Mouse (Mus musculus) stomach, postnatal 0 days (tissue): ENCODE results near the gene Eed. TPM values are rescaled to one million over a fixed set of nuclear protein-coding genes. Genes with fewer than 3 reads are reported as not detected.
"Not testable (repeated sequence)": the region's sequence is repeated elsewhere in the genome, so short reads cannot be mapped to it uniquely, and the experiment has no call there.

Experiments used
- ATAC-seq: fragments of 200-750 bp; cut with Nextera tagmentation; 2 replicates; pipeline ENCODE4 v1.8.0; 2017; ENCODE audit not compliant: low FRiP score, low TSS enrichment
- DNase-seq: peaks from one replicate; pipeline ENCODE4 v3.0.0-alpha.2; 2016; ENCODE audit warnings: low spot score
- H3K27ac ChIP-seq: fragments of 300-500 bp; sonication (generic); replicated peaks from 2 replicates; pipeline ENCODE4 v1.5.1; 2014; ENCODE audit warnings: mild to moderate bottlenecking, control low read depth
- H3K27me3 ChIP-seq: fragments of 300-500 bp; sonication (generic); 2 replicates; pipeline ENCODE4 v1.6.1; 2014; ENCODE audit warnings: low read length; ENCODE audit not compliant: control insufficient read depth, insufficient read depth
- H3K36me3 ChIP-seq: fragments of 300-500 bp; sonication (generic); 2 replicates; pipeline ENCODE4 v1.6.1; 2014; ENCODE audit warnings: low read length, mixed read lengths; ENCODE audit not compliant: control insufficient read depth, insufficient read depth
- H3K4me1 ChIP-seq: fragments of 300-500 bp; sonication (generic); replicated peaks from 2 replicates; pipeline ENCODE4 v1.6.1; 2014; ENCODE audit warnings: antibody characterized with exemption; ENCODE audit not compliant: control insufficient read depth, insufficient read depth
- H3K4me2 ChIP-seq: fragments of 300-500 bp; sonication (generic); replicated peaks from 2 replicates; pipeline ENCODE4 v1.6.1; 2014; ENCODE audit warnings: low read depth, mild to moderate bottlenecking, control low read depth, moderate library complexity
- H3K4me3 ChIP-seq: fragments of 300-500 bp; sonication (generic); 2 replicates; pipeline ENCODE4 v1.5.1; 2014; ENCODE audit warnings: low read depth, low read length, control low read depth
- H3K9ac ChIP-seq: fragments of 300-500 bp; sonication (generic); 2 replicates; pipeline ENCODE4 v1.6.1; 2014; ENCODE audit warnings: mild to moderate bottlenecking, low read length, control low read depth, mixed read lengths
- H3K9me3 ChIP-seq: fragments of 300-500 bp; sonication (generic); 2 replicates; pipeline ENCODE4 v1.6.1; 2016; ENCODE audit warnings: low read length; ENCODE audit not compliant: control insufficient read depth
- CTCF ChIP-seq: IDR thresholded peaks from 2 replicates; pipeline ENCODE4 v1.5.1; 2016; ENCODE audit warnings: antibody characterized with exemption, low read depth, mild to moderate bottlenecking, moderate library complexity
- EP300 ChIP-seq: optimal IDR thresholded peaks from 2 replicates; pipeline ENCODE3; 2016; ENCODE audit warnings: antibody characterized with exemption
- WGBS: fragments of 180-500 bp; shearing (Covaris S2); extraction: QIAGEN DNeasy Blood & Tissue Kit; methylation state at CpG from one replicate; pipeline ENCODE4 v1.1.7; 2014; 5-methylcytosine and 5-hydroxymethylcytosine counted together
- polyA plus RNA-seq: library from polyadenylated mRNA; unstranded; fragments of >200 nt; fragmentation: Nextera tagmentation; extraction: Ambion mirVana; gene quantifications from 2 replicates; pipeline ENCODE4 v1.2.1, GENCODE M21; 2015

Eed gene
- polyA plus RNA-seq, 1 experiment from 2014 or later, result 35.7 TPM

- no peaks in the 10 kb centered on the region for H3K27me3 ChIP-seq
- whole genome bisulfite sequencing, result 50% methylated on average over 8 of the region's 8 CpGs
- H3K9ac ChIP-seq, result no peak overlapping the region
- no peaks in the 10 kb centered on the region for H3K9me3 ChIP-seq
- no peak overlapping the region for H3K4me2 ChIP-seq
- no peak for ATAC-seq
- H3K36me3 ChIP-seq, result no peaks in the 10 kb centered on the region
- no peaks in the 10 kb centered on the region for H3K4me1 ChIP-seq
- no peak overlapping the region for H3K27ac ChIP-seq
- no peak for DNase-seq
- H3K4me3 ChIP-seq, result no peak overlapping the region
- TF ChIP-seq CTCF, result no peak
These were observed 26.2 kb upstream of the Eed start for GRCm38 (mm10) chr7:90006667-90007653.

GRCm38 (mm10) chr7:90004781-90005180 is 24.0 kb upstream of the Eed start:
- no peak for ATAC-seq

GRCm38 (mm10) chr7:90002375-90002774 is 21.6 kb upstream of the Eed start:
- WGBS, result 48% methylated on average over 2 of the region's 2 CpGs
- DNase-seq (no peak), ATAC-seq (no peak)
- no peak overlapping the region for H3K9ac ChIP-seq
- H3K4me2 ChIP-seq, result no peak overlapping the region
- TF ChIP-seq CTCF (no peak), EP300 (no peak)
- H3K27ac ChIP-seq, result no peak overlapping the region
- H3K9me3 ChIP-seq, result no peaks in the 10 kb centered on the region
- no peaks in the 10 kb centered on the region for H3K4me1 ChIP-seq
- no peak overlapping the region for H3K4me3 ChIP-seq
- H3K36me3 ChIP-seq, result no peaks in the 10 kb centered on the region
- no peaks in the 10 kb centered on the region for H3K27me3 ChIP-seq

More at GRCm38 (mm10) chr7:90004781-90005180, 24.0 kb upstream of the Eed start:
- no peak for TF ChIP-seq EP300
- no peak for TF ChIP-seq CTCF
- H3K9me3 ChIP-seq, result no peaks in the 10 kb centered on the region
- DNase-seq, result no peak
- H3K4me3 ChIP-seq, result no peak overlapping the region
- 88% methylated on average over 3 of the region's 3 CpGs for WGBS
- H3K9ac ChIP-seq, result no peak overlapping the region
- no peak overlapping the region for H3K27ac ChIP-seq
- H3K27me3 ChIP-seq, result no peaks in the 10 kb centered on the region
- H3K4me1 ChIP-seq, result no peaks in the 10 kb centered on the region
- H3K4me2 ChIP-seq, result no peak overlapping the region
- no peaks in the 10 kb centered on the region for H3K36me3 ChIP-seq

GRCm38 (mm10) chr7:89999491-89999890 is 18.7 kb upstream of the Eed start:
- H3K4me1 ChIP-seq, result no peaks in the 10 kb centered on the region
- H3K9me3 ChIP-seq, result no peaks in the 10 kb centered on the region
- H3K27me3 ChIP-seq, result no peaks in the 10 kb centered on the region
- no peak overlapping the region for H3K9ac ChIP-seq
- no peaks in the 10 kb centered on the region for H3K36me3 ChIP-seq
- 94% methylated on average over 5 of the region's 5 CpGs for WGBS
- DNase-seq (no peak), ATAC-seq (no peak)
- H3K27ac ChIP-seq, result no peak overlapping the region
- H3K4me3 ChIP-seq, result no peak overlapping the region
- TF ChIP-seq CTCF (no peak), EP300 (no peak)
- H3K4me2 ChIP-seq, result no peak overlapping the region

GRCm38 (mm10) chr7:89998624-89999006 is 17.8 kb upstream of the Eed start:
- peak; percentile 64 for TF ChIP-seq CTCF
- no peak for TF ChIP-seq EP300
- Histone ChIP-seq H3K27me3 (no peaks in the 10 kb centered on the region), H3K9me3 (no peaks in the 10 kb centered on the region), H3K4me3 (no peak overlapping the region), H3K9ac (no peak overlapping the region), H3K4me1 (no peaks in the 10 kb centered on the region), H3K27ac (no peak overlapping the region), H3K36me3 (no peaks in the 10 kb centered on the region), H3K4me2 (no peak overlapping the region)
- DNase-seq (no peak), ATAC-seq (0 out of 2 replicates have a peak, but pooled peaks have one; percentile 45)
- 88% methylated on average over 2 of the region's 2 CpGs for WGBS

GRCm38 (mm10) chr7:89998006-89998623 is 17.3 kb upstream of the Eed start:
- 17% methylated on average over 10 of the region's 10 CpGs for WGBS
- H3K36me3 ChIP-seq, result no peaks in the 10 kb centered on the region
- ATAC-seq (peak; percentile 18; the same call in 1 of the 2 replicates), DNase-seq (peak; percentile 61)
- no peaks in the 10 kb centered on the region for H3K4me1 ChIP-seq
- H3K4me2 ChIP-seq, result peak overlapping the region; percentile 18
- H3K27me3 ChIP-seq, result no peaks in the 10 kb centered on the region
- H3K9me3 ChIP-seq, result no peaks in the 10 kb centered on the region
- H3K9ac ChIP-seq, result no peak overlapping the region
- H3K4me3 ChIP-seq, result no peak overlapping the region
- no peak overlapping the region for H3K27ac ChIP-seq
- TF ChIP-seq CTCF (peak; percentile 92), EP300 (no peak)

GRCm38 (mm10) chr7:89997526-89997925 is 16.7 kb upstream of the Eed start:
- not testable (repeated sequence) for DNase-seq, H3K9me3 ChIP-seq, H3K4me3 ChIP-seq, H3K4me1 ChIP-seq, H3K27ac ChIP-seq, H3K9ac ChIP-seq, H3K27me3 ChIP-seq, H3K36me3 ChIP-seq, H3K4me2 ChIP-seq, ATAC-seq
- 41% methylated on average over 5 of the region's 5 CpGs for WGBS
